Mouse (Mus musculus) embryonic stem cell, embryonic (primary cell): ENCODE data around the gene Vstm5.
"Not testable (repeated sequence)": the region's sequence is repeated elsewhere in the genome, so short reads cannot be mapped to it uniquely, and the experiment has no call there.

ENCODE experiments used
- CTCF ChIA-PET, 4 experiments: fragments of 300-600 bp in 2 of 4; fragments of 350-600 bp in 2 of 4; sonication (Branson Sonifier 250); formaldehyde crosslinking; loops; one replicate each; lab custom pipeline; 2022; ENCODE audit warnings: inconsistent platforms in 2 of 4; lab: Charles Lee
- POLR2A ChIA-PET, 4 experiments: fragments of 300-600 bp in 2 of 4; fragments of 350-600 bp in 2 of 4; sonication (Branson Sonifier 250); formaldehyde crosslinking; loops; one replicate each; lab custom pipeline; 2022; ENCODE audit warnings: antibody characterized with exemption in 4 of 4, inconsistent platforms in 1 of 4; lab: Charles Lee

The Vstm5 gene

DNA sequence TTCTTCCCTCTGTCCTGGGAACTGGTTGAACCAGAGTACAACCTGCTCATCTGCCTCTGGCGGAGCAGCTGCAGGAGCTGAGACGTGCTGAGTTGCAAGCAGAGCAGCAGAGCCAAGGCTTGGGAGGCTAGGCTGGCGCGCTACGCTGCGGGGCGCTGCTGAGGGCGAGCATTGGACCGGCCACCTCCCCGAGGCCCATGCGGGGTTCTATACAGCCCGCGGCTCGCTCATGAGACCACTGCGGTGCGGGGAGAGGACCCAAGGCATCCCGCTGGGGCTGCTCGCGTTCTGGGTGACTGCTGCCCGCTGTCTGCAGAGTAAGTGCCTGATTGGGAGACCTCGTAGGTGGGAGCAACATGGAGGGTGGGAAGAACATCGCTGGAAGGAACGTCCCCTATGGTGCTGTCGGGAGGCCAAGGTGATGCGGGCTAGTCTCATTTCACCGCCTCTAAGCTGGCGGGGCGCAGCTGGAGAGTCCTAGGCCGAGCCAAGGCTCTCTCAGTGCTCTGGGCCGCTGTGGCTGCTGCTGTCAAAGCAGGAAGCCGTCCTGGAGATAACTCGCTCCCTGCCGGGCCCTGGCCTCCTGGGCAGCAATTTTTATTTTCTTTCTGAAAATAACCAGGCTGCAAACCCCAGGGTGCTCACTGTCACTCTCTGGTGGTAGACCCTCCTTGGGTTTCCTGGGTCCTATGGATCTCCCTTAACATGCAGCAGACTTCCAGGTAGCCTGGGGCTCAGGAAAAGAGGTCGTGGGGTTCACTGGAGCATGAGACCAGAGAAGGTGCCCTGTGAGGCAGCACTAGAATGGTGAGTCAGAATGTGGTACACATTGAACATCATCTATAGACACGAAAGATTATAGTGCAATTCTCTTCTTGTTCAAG, at the start of gene Vstm5:
Gene Vstm5 (plus strand): TSS at position 4 of the 884 bp plus-strand sequence.
- ChIA-PET POLR2A (interaction anchor here in 2 of 4 experiments (0.7 to 4.5 kb wide), 9 partner anchors 11 to 118 kb away, joined by 3 to 20 read pairs (median 5); partner anchors contain the start of genes 4931406C07Rik (in 2 of the 2), Taf1d (in 2 of the 2), Cep295 (in 1 of the 2) and Med17 (in 1 of the 2)), CTCF (interaction anchor here in 3 of 4 experiments (0.6 to 1.8 kb wide), 4 partner anchors 19 to 224 kb away, joined by 3 to 6 read pairs (median 3); partner anchors contain the start of gene Taf1d (in 1 of the 3))

- POLR2A ChIA-PET = interaction anchor here in 1 of 4 experiments (0.6 kb wide), 1 partner anchor 20 kb away, joined by 3 read pairs; no protein-coding TSS in a partner anchor
- CTCF ChIA-PET = not testable (repeated sequence)
These were observed 44.0 kb upstream of the Vstm5 start for GRCm38 (mm10) chr9:15194806-15195205.

GRCm38 (mm10) chr9:15206631-15207030, 32.2 kb upstream of the Vstm5 start:
- CTCF ChIA-PET = no interaction called here

GRCm38 (mm10) chr9:15209320-15209719, 29.5 kb upstream of the Vstm5 start:
- POLR2A ChIA-PET = interaction anchor here in 1 of 4 experiments (0.7 kb wide), 1 partner anchor 68 kb away, joined by 3 read pairs; no protein-coding TSS in a partner anchor

More at GRCm38 (mm10) chr9:15206631-15207030, 32.2 kb upstream of the Vstm5 start:
- POLR2A ChIA-PET = interaction anchor here in 1 of 4 experiments (0.6 to 1.0 kb wide), 2 partner anchors 99 to 160 kb away, joined by 3 read pairs; partner anchors contain the start of genes 4931406C07Rik and Taf1d

DNA sequence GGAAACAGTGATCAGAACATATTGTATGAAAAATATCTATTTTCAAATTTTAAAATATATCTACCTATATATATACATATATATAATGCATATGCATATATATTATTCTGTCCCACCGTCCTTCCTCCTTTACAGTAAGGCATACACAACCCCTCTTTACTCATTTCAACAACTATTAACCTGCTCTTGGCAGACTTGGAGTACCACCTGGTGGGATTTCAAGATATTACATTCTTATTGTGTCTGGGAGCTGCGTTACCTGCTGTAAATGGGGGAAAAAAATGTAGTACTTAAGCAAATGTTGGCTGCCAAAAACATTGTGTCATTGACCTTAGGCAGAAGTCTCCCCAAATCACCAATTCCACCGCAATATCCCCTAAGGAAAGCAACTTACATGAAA, 27.0 kb upstream of the Vstm5 start:
- POLR2A ChIA-PET = no interaction called here
- CTCF ChIA-PET = interaction anchor here in 3 of 4 experiments (0.6 to 1.6 kb wide), 10 partner anchors 177 to 365 kb away, joined by 3 to 7 read pairs (median 4); no protein-coding TSS in a partner anchor

More at GRCm38 (mm10) chr9:15209320-15209719, 29.5 kb upstream of the Vstm5 start:
- CTCF ChIA-PET = no interaction called here

GRCm38 (mm10) chr9:15213695-15214094, 25.1 kb upstream of the Vstm5 start:
- CTCF ChIA-PET = no interaction called here
- POLR2A ChIA-PET = no interaction called here

DNA sequence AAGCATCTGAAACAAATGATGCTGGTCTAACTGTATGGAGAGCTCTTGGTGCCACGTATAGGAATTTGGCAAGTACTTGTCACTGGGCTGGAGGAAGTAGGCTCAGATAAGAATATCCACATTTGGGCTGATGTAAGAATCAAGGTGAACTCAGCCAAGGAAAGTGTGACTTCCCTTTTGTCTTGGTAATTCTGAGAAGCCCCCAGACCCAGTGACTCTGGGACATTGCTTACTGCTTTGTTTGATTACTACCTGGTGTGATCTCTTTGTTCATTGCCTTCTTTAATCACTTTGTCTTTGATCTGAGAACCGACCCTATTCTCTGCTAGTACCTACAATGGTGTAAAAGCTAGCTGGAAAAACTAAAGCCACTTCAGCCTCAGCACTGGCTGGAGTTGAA, 13.9 kb upstream of the Vstm5 start:
- CTCF ChIA-PET = interaction anchor here in 1 of 4 experiments (0.7 kb wide), 1 partner anchor 104 kb away, joined by 3 read pairs; no protein-coding TSS in a partner anchor
- POLR2A ChIA-PET = interaction anchor here in 1 of 4 experiments (0.5 to 1.4 kb wide), 3 partner anchors 10 to 56 kb away, joined by 3 to 5 read pairs (median 4); no protein-coding TSS in a partner anchor

DNA sequence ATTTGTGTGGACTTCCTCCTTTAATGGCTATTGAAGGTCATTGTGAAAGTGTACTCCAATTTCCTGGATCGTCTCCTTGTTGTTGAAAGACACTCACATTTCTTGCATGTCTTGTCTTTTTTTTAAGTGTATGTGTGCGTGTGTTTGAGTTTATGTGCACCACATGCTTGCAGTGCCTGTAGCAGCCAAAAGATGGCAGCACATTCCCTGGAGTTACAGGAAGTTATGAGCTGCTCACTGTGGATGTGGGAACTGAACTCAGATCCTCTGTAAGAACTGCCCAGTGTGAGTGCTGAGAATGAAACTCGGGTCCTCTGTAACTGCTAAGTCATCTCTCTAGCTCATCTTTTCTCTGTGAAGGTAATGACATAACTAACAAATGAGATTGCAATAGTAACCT, 6.4 kb upstream of the Vstm5 start:
- ChIA-PET POLR2A (interaction anchor here in 1 of 4 experiments (0.7 kb wide), 1 partner anchor 73 kb away, joined by 3 read pairs; the partner anchor contains the start of gene Taf1d), CTCF (interaction anchor here in 2 of 4 experiments (0.6 to 1.4 kb wide), 4 partner anchors 9 to 13 kb away, joined by 3 to 5 read pairs (median 4); no protein-coding TSS in a partner anchor)

- ChIA-PET CTCF (interaction anchor here in 1 of 4 experiments (1.2 kb wide), 1 partner anchor 12 kb away, joined by 3 read pairs; no protein-coding TSS in a partner anchor), POLR2A (no interaction called here)
These were observed 5.2 kb upstream of the Vstm5 start for GRCm38 (mm10) chr9:15233604-15234003.

DNA sequence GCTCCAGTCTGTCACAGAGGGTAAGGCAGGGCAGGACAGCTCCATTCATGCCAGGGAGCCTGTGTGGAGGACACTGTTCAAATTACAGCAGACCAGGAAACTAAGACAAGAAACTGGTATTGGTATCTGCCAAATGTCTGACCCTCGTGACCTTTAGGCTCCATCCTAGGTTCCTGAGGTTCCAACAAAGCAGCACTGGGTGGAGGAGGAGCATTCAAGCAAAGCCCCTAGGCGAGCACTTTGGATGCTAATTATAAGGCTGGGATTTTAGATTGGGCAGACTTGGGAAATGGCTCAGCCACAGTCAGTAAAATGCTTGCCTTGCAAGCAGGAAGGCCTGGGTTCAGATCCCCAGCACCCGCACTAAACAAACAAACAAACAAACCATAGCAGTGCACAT, 2.9 kb upstream of the Vstm5 start:
- ChIA-PET CTCF (no interaction called here), POLR2A (interaction anchor here in 2 of 4 experiments (0.6 to 4.5 kb wide), 6 partner anchors 9 to 1793 kb away, joined by 3 to 20 read pairs (median 4); partner anchors contain the start of genes 4931406C07Rik (in 1 of the 2) and Taf1d (in 1 of the 2))

- CTCF ChIA-PET = interaction anchor here (0.6 to 1.8 kb wide), 8 partner anchors 8 to 1208 kb away, joined by 3 to 6 read pairs (median 3); no protein-coding TSS in a partner anchor
- POLR2A ChIA-PET = interaction anchor here in 3 of 4 experiments (0.7 to 4.5 kb wide), 16 partner anchors 8 to 196 kb away, joined by 3 to 20 read pairs (median 4); partner anchors contain the start of genes 4931406C07Rik (in 1 of the 3), Med17 (in 1 of the 3) and Taf1d (in 1 of the 3)
These were observed 1.1 kb upstream of the Vstm5 start for GRCm38 (mm10) chr9:15237516-15238296.

- CTCF ChIA-PET = interaction anchor here (0.6 to 1.8 kb wide), 7 partner anchors 11 to 1208 kb away, joined by 3 to 6 read pairs (median 3); partner anchors contain the start of gene Taf1d (in 1 of the 4)
- POLR2A ChIA-PET = interaction anchor here in 3 of 4 experiments (0.7 to 4.5 kb wide), 18 partner anchors 9 to 196 kb away, joined by 3 to 20 read pairs (median 4); partner anchors contain the start of genes 4931406C07Rik (in 2 of the 3), Med17 (in 2 of the 3), Taf1d (in 2 of the 3) and Cep295 (in 1 of the 3)
These were observed 401 bp upstream of the Vstm5 start for GRCm38 (mm10) chr9:15238297-15238990.

GRCm38 (mm10) chr9:15240006-15240405, 1.2 kb downstream of the Vstm5 start:
- ChIA-PET CTCF (no interaction called here), POLR2A (interaction anchor here in 2 of 4 experiments (0.7 to 4.5 kb wide), 5 partner anchors 10 to 66 kb away, joined by 3 to 20 read pairs (median 4); partner anchors contain the start of genes 4931406C07Rik (in 2 of the 2) and Taf1d (in 2 of the 2))

DNA sequence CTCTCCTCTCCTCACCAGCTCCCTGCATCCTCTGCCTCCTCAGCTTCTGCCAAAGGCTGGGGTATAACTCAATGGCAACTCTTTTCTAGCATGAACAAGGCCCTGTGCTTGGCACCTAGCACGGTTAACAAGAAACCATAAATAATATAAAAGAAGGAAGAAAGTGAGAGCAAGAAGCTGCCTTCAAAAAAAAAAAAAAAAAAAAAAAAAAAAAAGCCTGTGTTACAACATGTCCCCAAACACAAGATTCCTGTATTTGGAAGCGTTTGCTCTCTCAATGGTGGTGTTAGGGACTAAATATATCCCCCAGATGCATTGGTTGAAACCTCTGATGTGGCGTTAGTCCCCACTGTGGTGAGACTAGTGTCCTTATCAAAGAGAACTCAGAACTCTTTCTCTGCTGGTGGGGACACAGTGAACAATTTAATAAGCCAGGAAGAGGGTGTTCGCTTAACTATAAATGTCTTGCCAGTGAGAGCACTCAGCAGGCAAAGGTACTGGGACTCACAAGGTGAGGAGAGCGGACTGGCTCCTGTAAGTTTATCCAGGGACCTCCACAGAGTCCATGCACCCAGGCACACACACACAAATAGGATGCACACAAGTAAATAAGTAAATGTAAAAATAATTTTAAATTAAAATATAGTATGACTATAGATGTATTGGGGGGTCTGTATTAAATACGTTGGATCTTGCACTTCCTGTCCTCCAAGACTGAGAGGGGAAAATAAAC, 2.2 kb downstream of the Vstm5 start:
- POLR2A ChIA-PET = interaction anchor here (0.5 to 2.2 kb wide), 30 partner anchors 9 to 1757 kb away, joined by 3 to 15 read pairs (median 4); partner anchors contain the start of genes 4931406C07Rik (in 3 of the 4), Taf1d (in 3 of the 4), Med17 (in 2 of the 4) and Cep295 (in 1 of the 4)
- CTCF ChIA-PET = interaction anchor here (0.7 to 2.0 kb wide), 27 partner anchors 8 to 543 kb away, joined by 3 to 16 read pairs (median 4); partner anchors contain the start of gene Cep295 (in 1 of the 4)

DNA sequence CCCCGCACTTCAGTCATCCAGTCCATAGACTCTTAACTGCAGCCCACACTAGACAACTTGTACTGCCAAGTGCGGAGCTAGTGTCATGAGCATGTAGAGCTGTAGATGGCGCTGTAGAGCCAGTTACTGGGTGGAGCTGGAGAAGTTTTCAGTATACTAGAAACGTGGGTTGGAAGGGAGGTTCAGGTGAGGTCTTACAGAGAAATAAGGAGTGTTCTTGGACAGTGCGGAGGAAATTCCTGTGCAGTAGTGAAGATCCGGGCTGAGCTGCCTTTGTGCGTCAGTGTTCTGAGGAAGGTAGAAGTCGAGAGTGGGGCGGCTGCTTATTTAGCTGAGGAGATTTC, 2.7 kb downstream of the Vstm5 start:
- CTCF ChIA-PET = interaction anchor here (0.5 to 2.0 kb wide), 35 partner anchors 8 to 543 kb away, joined by 3 to 16 read pairs (median 4); partner anchors contain the start of genes 4931406C07Rik (in 1 of the 4), Cep295 (in 1 of the 4) and Taf1d (in 1 of the 4)
- POLR2A ChIA-PET = interaction anchor here (0.5 to 2.2 kb wide), 27 partner anchors 9 to 192 kb away, joined by 3 to 15 read pairs (median 5); partner anchors contain the start of genes 4931406C07Rik (in 3 of the 4), Taf1d (in 3 of the 4), Med17 (in 2 of the 4) and Cep295 (in 1 of the 4)
